Mouse (Mus musculus) adrenal gland, postnatal 10 days (tissue): Measurements from ENCODE around the gene Dot1l. TPM values are rescaled to one million over a fixed set of nuclear protein-coding genes. Genes with fewer than 3 reads are reported as not detected.

Source experiments
- DNase-seq: peaks from one replicate; pipeline ENCODE4 v3.0.0; 2021; ENCODE audit warnings: mixed read lengths
- long read RNA-seq, 2 experiments: library from polyadenylated mRNA; stranded (forward); transcript quantifications; one replicate each; pipeline ENCODE4 v2.0.0; 2021
- total RNA-seq, 2 experiments: library from RNA; stranded (reverse); gene quantifications; 2 replicates each; pipeline ENCODE4 v1.2.3; 2021

The Dot1l gene
- total RNA-seq = 10 to 100 TPM; 64.5 to 80.9 TPM
- long read RNA-seq, experiment 1, partial matches to known transcripts = 26 of 43 reads
- long read RNA-seq, experiment 1, other reads (novel, unspliced or antisense) = 17 of 43 reads
- long read RNA-seq, experiment 2, full-length matches to known transcripts = 1 of 31 reads
- long read RNA-seq, experiment 2, partial matches to known transcripts = 9 of 31 reads
- long read RNA-seq, experiment 2, other reads (novel, unspliced or antisense) = 21 of 31 reads

DNA sequence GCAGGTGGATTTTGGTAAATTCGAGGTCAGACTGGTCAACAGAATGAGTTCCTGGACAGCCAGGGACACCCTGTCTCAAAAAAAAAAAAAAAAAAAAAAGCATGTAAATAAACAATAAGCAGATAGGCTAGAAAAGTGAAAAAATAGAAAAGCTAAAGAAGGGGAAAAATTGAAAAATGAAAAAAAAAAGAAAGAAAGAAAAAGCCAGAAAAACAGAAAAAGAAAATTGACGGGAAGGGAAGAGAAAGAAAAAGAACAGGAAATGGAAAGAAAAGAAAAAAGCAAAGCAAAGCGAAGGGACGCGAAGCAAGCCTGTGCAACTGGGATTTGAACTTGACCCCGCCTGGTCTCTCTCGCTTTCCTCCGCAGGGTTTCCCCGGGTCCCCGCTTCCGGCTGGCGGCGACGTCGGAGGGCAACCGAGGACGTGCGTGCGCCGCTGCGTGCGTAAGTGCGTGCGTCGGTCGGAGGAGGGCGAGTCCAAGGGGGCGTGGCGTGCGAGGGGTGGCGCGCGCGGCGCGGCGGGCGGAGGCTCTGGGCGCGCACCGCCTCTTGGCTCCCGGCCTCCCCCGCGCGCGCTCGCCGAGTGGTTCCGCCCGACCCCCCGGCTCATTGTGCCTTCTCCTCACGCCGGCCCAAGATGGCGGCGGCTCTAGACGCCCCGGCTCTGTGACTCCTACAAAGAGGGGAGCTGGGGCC is at the start of gene Dot1l:
Gene Dot1l, plus strand, starts transcription at position 613 of the 697 bp plus-strand sequence.
- DNase-seq = peak; percentile 99

DNA sequence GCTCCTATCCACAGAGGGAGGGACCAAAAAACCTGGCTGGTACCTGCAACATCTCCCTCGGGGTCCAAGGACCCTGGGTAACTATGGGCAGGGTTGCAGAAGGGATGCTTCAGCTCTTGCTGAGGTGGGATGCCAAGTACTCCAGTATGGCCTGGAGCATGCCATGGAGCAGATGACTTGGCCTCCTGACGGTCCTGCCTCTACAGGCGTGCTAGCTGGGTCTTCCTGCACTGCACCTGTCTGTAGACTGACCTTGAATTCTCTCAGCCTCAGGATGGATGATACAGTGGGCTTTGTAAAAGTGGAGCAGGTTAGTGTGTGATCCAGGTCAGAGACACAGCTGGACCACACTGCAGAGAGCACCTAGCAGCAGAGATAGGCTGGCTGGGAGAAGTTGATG is 49.5 kb upstream of the Dot1l start:
- no peak for DNase-seq

DNA sequence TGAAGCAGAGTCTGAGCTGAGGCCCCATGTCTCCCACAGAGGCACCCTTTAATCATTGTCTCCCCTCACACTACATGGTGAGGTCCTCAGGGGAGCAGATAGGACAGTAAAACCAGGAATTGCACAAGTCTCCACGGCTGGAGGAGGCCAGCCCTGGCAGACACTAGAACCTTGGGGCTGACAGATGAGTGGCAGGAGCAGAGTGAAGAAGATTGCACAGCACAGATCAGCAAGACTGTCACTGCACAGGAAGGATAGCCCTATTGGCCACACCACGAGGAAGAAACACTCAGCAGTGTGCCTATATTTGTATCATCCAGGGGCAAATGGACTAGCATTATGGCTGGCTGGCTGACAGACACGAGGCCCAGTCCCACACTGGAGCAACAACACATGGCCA is 44.2 kb upstream of the Dot1l start:
- no peak for DNase-seq

DNA sequence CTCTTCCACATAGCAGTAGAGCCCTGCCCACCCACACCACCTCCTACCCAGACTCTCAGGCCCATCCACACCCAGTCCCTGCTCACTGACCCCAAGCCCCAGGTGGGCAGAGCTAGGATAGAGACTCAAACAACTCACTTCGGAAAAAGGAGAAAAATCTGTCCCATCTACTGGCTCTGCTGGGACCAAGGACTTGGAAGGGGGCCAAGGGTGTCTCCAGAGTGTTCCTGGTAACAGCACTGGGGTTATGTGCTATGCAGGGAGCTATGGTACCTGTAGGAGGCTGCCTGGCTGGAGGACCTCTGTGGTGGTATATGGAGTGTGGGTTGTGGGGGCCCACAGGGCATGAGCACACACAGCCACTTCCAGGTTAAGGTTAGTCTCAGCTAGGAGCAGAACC is 37.7 kb upstream of the Dot1l start:
- peak; percentile 79 for DNase-seq

DNA sequence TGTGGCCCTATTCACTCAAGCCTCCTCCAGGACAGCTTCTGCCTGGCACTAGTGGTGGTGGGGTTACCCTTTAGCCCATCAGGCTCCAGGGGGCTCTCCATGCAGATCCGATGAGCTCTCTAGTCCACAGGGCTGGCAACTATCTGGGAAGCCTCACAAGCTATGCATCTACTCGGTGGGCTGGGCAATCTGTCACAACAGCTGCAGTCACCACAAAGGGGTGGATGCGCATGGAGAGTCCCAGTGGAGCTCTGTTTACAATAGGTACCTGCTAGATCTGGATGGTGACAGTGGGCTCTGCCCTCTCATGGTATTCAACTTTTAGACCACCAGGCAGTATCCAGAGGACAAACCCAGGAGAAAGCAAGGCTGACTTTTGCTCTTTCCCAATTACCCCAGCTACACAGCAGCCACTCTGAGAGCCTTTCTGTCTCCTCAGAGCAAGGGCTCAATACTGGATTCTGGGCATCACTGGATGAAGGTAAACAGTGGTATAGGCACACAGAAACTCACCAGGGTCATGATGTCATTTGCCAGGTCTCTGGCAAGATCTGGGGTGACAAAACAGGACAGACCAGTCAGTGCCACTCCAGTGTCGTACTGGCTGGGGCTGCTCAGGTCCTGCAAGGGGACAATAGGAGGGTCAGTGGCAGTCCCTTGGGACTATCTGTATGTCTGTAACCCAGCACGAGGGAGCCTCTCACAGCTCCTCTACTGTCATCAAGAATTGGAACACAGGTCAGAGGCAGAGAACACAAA is 27.5 kb upstream of the Dot1l start:
- DNase-seq = no peak

DNA sequence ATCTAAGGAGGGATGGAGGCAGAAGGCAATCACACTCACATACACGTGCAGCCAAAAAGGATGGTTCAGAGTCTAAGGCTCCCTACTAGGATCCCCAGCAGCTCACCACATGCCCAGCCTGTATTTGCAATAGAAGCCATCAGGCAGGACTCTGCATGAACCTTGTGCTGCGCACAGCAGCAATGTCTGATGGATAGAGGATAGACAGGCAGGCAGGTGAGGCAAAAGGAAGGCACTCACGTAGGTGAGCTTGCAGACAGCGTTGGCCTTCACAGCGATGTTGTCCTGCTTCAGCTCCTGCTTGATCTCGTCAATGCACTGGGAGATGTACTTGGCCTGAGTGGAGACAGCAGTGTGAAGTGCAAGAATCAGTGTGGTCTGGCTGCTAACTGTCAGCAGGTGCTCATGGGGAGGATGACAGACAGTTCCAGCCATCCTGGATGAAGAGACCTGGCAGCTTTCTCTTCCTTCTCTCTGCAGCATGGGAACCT is 22.4 kb upstream of the Dot1l start:
- DNase-seq = no peak

DNA sequence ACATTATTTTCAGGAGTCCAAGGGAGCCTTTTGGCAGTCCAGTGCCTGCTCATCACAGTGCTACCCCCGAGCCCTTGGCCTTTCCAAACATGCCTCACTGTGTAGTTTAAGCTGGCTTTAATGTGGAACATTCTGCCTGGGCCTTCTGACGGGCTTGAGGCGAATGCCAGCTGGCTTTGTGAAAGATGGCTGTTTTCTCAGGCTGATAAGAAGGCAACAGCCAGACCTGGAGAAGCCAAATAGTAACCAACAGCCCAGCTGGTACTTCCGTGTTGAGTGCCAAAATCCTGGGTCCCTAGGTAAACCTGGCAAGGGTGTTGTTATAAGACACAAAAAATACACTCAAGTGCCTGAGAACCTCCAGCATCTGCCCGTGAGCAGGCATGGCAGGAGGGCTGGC is 18.3 kb upstream of the Dot1l start:
- DNase-seq = peak; percentile 43

DNA sequence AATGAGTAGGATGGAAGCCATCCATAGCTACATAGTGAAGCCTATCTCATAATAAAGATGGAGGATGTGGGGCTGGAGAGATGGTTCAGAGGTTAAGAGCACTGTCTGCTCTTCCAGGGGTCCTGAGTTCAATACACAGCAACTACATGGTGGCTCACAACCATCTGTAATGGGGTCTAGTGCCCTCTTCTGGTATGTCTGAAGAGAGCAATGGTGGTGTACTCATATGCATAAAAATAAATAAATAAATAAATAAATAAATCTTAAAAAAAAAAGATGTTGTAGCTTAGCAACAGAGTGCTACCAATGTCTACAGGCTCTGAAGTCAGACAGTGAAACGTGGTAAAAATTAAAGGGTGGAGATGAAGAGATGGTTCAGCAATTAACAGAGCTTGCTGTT is 16.3 kb upstream of the Dot1l start:
- DNase-seq = no peak

DNA sequence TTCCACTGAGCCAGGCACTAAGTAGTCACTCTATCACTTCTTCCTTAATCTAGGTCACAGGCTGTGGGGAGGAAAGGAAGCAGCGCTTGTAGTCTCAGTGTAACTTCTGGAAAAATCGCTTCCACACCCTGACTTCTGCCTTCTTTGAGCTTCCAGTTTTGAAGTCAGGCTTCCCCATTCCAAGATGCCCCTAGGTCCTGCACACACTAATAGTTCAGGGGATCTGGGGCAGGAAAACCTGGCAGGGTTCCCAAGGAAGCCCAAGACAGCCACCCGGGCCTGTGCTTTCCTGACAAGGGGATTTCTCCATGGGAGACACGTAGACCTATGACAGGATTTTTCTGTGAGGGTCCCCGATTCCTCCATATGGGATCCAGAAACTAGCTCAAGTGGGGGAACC is 13.9 kb upstream of the Dot1l start:
- DNase-seq = peak; percentile 44

DNA sequence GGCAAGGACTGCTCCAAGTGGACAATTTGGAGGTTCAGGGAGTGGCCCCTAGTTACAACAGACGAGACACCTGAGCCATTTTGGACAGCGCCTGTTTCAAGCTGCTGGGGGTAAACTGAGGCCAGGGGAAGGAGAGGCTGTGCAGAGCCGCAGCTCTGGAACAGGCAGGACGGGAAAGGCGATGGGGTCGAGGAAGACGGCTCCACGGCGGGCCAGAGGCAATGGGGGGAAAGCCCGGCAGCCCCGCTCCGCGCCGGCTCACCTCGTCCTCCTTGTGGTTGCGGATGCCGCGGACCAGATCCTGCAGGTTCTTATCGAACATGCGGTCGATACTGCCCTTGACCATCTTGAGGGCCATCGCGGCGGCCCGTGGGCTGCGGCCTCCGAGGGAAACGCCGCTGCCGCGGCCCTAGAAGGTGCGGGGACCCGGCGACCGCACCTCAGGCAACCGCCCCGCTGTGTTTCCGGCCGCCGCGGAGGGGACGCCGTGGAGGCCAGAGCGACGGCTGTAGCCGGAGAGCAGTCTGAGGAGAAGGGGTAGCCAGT is 13.3 kb upstream of the Dot1l start:
- DNase-seq = peak; percentile 38

DNA sequence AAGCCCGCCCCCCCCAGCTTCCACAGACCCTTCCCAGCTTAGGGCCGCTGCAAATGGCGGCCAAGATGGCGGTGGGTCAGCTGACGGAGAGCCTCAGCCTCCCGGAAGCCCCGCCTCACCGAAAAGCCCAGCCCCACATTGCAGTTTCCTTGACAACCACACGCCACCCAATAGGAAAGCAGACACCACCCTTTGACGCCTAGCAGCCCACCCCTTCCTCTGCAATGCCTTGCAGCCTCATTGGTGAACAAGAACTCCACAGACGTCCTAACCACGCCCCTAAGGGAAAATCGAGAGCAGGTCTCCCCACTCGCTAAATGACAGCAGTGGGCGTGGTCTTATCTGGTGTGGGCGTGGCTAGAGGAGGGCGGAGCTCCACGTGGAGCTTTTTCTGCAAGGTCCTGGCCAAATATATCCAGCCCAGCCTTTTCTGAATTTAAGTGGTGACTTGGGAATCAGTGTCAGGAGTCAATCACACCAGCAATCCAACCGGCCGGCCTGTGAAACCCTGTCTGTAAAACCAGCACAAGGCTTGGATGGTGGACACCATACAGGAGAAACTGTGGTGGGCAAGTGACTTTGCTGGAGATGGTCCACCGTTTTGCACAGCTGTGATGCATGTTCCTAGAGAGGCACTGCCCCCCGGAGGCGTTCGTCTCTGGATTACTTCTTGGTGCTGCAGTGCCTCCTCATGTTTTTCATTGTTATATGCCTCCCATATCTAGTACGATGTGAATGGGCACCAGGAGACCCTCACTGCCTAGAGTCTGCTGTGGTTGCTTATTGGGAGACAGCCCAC is 12.6 kb upstream of the Dot1l start, which contains the start of gene Ap3d1:
Gene Ap3d1, minus strand, starts transcription at position 85 of the 799 bp plus-strand sequence.
- peak; percentile 99 for DNase-seq

DNA sequence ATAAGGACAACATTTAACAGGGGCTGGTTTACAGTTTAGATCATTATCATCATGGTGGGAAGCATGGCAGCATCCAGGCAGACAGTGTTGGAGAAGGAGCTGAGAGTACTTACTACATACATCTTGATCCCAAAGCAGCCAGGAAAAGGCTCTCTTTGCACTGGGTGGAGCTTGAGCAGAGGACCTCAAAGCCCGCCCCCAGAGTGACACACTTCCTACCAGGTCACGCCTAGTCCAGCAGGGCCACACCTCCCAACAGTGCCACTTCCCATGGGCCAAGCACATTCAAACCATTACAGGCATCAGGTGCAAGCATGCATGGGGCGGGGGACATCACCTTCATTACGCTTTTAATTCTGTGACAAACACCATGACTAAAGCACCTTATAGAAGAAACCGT is 10.7 kb upstream of the Dot1l start:
- peak; percentile 75 for DNase-seq

DNA sequence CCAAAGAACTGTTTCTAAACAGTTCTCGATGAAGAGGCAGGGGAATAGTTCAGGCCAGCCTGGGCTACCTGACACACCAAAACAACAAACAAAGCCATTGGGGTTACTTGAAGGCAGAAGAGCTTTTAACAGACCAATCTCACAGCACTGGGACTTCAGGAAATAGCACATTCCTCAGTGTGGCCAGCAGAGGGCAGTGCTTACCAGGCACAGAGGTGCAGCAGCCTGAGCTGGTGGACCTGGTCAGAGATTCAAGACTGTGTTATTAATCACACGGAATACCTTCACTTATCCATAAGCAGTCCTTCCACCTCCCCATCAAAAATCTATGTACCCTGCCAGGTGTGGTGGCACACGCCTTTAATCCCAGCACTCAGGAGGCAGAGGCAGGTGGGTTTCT is 7.6 kb upstream of the Dot1l start:
- DNase-seq = peak; percentile 87

DNA sequence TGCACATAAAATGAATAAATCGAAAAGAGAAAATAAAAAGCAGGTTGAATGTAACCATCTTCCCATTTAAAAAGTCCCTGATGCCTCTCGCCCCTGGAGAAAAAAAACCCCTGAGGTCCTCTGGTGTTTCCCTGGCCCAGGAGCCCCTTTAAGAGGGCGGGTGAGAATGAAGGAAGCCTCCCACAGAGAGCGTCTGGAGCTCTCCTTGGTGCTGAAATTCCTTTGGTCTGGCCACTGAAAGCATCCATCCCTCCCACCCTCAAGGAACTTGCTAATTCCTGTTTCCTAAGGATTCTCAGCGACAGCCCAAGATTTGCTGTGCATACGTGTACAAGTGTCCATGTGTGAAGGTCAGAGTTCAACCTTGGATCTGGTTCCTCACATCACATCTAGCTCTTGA is 6.4 kb upstream of the Dot1l start:
- peak; percentile 81 for DNase-seq

DNA sequence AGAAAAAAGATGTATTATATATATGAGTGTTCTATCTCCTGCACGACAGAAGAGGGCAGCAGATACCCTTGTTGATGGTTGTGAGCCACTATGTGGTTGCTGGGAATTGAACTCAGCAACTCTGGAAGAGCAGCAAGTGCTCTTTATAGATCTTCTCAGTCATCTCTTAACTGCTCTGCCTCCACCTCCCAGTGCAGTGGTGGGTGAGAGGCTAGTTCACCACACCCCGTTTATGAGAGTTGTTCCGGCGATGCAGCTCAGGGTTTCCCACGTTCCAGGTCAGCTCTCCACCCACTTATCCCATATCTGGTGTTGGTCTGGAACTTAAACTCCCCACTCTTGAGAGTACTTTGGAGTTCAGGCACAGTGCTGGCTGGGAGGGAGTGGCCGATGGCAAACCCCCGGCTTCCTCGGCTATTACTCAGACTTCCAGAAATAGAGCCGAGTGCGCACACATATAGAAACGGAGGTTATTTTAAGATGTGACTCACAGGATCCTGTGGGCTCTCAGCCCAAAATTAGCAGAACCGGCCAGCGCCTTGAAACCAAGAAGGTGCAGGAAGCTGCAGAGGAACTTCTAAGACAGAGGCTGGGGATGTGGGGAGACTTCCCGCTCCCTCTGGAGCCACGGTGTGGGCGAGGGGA is 3.7 kb upstream of the Dot1l start:
- DNase-seq = peak; percentile 74

DNA sequence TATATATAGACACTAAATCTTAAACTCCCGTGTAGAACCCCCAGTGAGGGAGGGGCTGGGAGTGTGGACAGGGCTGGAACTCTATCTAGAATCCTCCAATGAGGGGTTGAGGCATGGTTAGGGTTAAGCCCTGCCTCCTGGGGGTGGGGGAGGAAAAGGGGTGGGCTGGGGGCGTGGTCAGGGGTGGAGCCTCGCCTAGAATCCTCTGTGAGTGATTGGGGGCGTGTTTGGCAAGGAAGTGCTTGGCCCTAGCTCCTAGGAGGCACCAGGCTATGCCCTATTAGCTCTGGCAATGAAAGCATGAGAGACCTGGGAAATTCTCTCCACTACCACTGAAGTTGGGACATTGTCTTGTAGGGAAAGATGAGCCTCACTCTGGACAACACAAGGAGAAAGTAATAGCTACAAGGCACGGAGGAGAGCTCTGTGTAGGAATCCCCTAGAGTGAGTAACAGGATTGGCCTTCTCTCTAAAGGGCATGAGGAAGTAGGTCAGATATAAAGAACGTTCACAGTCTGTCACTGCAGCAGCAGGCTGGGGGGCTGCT is 2.9 kb upstream of the Dot1l start:
- peak; percentile 90 for DNase-seq

DNA sequence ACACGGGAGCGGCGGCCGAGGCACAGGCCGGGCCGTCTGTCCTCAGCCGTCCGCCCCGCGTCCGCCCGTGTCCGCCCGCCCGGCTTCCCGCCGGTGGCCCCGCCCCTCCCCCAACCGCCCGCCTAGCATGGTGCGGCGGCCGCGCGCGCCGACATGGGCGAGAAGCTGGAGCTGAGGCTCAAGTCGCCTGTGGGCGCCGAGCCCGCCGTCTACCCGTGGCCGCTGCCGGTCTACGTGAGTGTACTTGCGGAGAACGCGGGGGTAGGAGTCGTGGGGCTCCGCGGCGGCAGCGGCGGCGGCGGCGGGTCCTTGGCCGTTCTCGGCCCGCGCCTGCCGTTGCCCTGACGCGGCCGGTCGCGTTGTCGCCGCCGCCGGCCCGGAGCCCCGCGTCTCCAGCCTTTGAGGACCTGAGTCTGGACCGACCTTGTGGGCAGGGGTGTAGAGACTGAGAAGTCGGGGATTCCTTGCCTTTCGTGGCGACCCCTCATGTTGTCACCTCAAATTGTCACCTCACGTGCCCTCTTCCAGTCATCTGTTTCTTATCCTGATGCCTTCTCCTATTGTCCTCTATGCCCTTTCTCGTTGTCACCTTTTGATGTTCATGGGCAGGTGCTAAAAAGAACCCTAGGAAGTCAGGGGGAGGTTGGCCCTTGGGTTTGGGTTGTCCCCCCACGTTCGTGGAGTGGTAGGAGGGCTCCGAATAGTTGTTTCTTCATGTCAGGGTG is 447 bp downstream of the Dot1l start:
- DNase-seq = no peak

DNA sequence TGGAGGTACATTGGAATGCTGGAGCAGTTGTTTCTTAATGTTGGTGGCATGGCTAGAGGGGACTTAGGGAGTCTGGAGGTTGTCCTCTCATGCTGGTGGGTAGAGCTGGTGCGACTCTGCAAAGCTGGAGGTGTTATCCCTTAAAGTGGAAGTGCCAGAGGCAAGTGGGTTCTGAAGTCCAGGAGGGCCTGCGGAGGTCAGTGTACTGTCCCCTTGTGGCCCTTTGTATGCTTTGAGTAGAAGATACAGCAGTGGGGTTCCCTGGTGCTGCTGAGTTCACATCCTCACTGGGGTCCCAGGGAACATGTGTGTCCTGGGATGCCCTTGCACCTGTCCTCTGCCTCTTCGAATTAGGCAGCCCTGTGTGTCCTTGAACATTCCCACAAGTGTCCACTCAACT is 1.1 kb downstream of the Dot1l start:
- DNase-seq = no peak

DNA sequence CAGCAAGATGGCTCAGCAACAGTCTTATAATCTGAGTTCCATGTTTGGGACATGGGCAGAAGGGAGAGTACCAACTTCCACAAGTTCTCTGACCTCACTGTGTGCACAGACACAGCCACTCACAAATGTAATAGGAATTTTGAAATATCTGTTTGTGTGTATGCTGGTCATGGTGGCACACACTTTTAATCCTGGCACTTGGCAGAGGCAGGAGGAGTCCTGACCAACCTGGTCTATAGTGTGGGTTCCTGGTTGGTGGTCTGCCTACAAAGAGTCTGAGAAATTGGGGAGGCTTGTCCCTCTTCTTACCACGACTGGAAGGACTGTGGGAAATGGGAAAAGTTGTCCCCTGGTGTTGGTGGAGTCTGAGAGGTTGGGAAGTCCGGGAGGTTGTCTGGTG is 1.5 kb downstream of the Dot1l start:
- no peak for DNase-seq

DNA sequence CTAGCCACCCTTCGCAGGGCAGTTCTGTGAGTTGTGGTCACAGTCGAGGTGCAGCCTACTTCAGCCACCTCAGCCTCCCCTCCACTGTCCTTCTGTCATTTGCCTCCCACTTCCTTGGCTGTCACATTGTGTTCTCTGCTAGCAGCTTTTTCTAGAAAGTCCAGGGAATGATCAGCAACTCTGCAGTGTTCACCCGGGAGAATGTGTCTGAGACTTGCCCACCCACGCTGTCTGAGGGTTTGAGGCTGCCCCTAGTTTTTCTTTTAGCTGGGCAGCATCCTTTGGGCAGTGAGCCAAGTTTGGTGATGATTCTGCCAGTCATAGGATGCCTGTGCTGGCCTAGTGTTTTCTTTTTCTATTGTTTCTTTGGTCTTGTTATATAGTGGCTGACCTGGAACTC is 2.0 kb downstream of the Dot1l start:
- DNase-seq = no peak
